Mouse (Mus musculus) liver, adult 2 months (tissue): Measurements from ENCODE around the gene Gm20696. TPM values are rescaled to one million over a fixed set of nuclear protein-coding genes. Genes with fewer than 3 reads are reported as not detected.

Source experiments
- DNase-seq: peaks from one replicate; pipeline ENCODE4 v3.0.0-alpha.2; 2011; ENCODE audit warnings: low read depth, low spot score; ENCODE audit errors: extremely low read depth
- H3K27ac ChIP-seq: fragments of 200-500 bp; replicated peaks from 2 replicates; pipeline ENCODE4 v1.5.1; 2012; ENCODE audit warnings: low read depth, mild to moderate bottlenecking, control low read depth, inconsistent platforms, low read length; ENCODE audit not compliant: insufficient read depth
- H3K27me3 ChIP-seq: fragments of 200-500 bp; 2 replicates; pipeline ENCODE4 v1.6.1; 2012; ENCODE audit warnings: mild to moderate bottlenecking, moderate library complexity, low read length, inconsistent platforms; ENCODE audit not compliant: control insufficient read depth, insufficient read depth
- H3K36me3 ChIP-seq: fragments of 200-500 bp; 2 replicates; pipeline ENCODE4 v1.6.1; 2012; ENCODE audit warnings: low read length, inconsistent platforms; ENCODE audit not compliant: control insufficient read depth, insufficient read depth
- H3K4me1 ChIP-seq: fragments of 200-500 bp; 2 replicates; pipeline ENCODE4 v1.6.1; 2011; ENCODE audit warnings: low read length; ENCODE audit not compliant: control insufficient read depth, insufficient read depth
- H3K4me3 ChIP-seq: fragments of 200-500 bp; 2 replicates; pipeline ENCODE4 v1.5.1; 2011; ENCODE audit warnings: low read depth, mild to moderate bottlenecking, control low read depth, low read length, moderate library complexity; ENCODE audit not compliant: insufficient read depth
- H3K79me2 ChIP-seq: fragments of 200-500 bp; 2 replicates; pipeline ENCODE4 v1.6.1; 2012; ENCODE audit warnings: inconsistent platforms, mild to moderate bottlenecking, low read length, moderate library complexity; ENCODE audit not compliant: control insufficient read depth, insufficient read depth
- H3K9ac ChIP-seq: fragments of 200-500 bp; 2 replicates; pipeline ENCODE4 v1.6.1; 2012; ENCODE audit warnings: low read depth, mild to moderate bottlenecking, control low read depth, inconsistent platforms, low read length
- CTCF ChIP-seq: fragments of 200-500 bp; IDR thresholded peaks from 2 replicates; pipeline ENCODE4 v1.5.1; 2011; ENCODE audit warnings: low read depth, low read length, control low read depth
- POLR2A ChIP-seq: fragments of 200-500 bp; IDR thresholded peaks from 2 replicates; pipeline ENCODE4 v1.6.1; 2011; ENCODE audit warnings: low read length, control low read depth; ENCODE audit not compliant: insufficient read depth; ENCODE audit errors: extremely low read depth
- WGBS: fragments of 180-500 bp; shearing (Covaris S2); methylation state at CpG from one replicate; pipeline ENCODE4 v1.1.7; 2018; 5-methylcytosine and 5-hydroxymethylcytosine counted together
- polyA plus RNA-seq: library from polyadenylated mRNA; depleted of rRNA; stranded (reverse); fragments of >200 nt; gene quantifications from 2 replicates; pipeline ENCODE4 v1.2.3, GENCODE M21; 2012; rRNA removed
- total RNA-seq: library from RNA; depleted of rRNA; stranded (reverse); fragments of >200 nt; gene quantifications from 2 replicates; pipeline ENCODE4 v1.2.3, GENCODE M21; 2014; rRNA removed

Gene Gm20696
- 6.5 and 6.9 TPM in 2 replicates for total RNA-seq
- 0.02 and 0.26 TPM in 2 replicates for polyA plus RNA-seq

GRCm38 (mm10) chr6:99666318-99667171, at the start of gene Gm20696, which contains the start of gene Eif4e3:
TSS of gene Gm20696 (minus strand) at chr6:99666797.
TSS of gene Eif4e3 (minus strand) at chr6:99666771.
- H3K36me3 ChIP-seq, result no peaks in the 10 kb centered on the region
- H3K79me2 ChIP-seq, result no peaks in the 10 kb centered on the region; the same call in 1 of the 2 replicates
- H3K27ac ChIP-seq, result peak within 1 kb of the TSS; percentile 46
- H3K4me1 ChIP-seq, result no peaks in the 10 kb centered on the region; the same call in 1 of the 2 replicates
- WGBS, result under 1% methylated on average over 75 of the region's 75 CpGs
- DNase-seq, result peak; percentile 59
- TF ChIP-seq CTCF (no peak), POLR2A (no peak)
- H3K27me3 ChIP-seq, result no peaks in the 10 kb centered on the region
- H3K9ac ChIP-seq, result peak within 1 kb of the TSS; percentile 85
- peak within 1 kb of the TSS; percentile 87 for H3K4me3 ChIP-seq

GRCm38 (mm10) chr6:99715913-99716312, 49.3 kb upstream of the Gm20696 start:
- Histone ChIP-seq H3K27ac (no peak overlapping the region), H3K4me3 (no peak overlapping the region), H3K27me3 (0 out of 2 replicates have a peak, but pooled peaks cover 2% of the 10 kb centered on the region), H3K36me3 (no peaks in the 10 kb centered on the region), H3K4me1 (no peaks in the 10 kb centered on the region), H3K9ac (no peak overlapping the region), H3K79me2 (no peaks in the 10 kb centered on the region)
- WGBS, result 53% methylated on average over 6 of the region's 6 CpGs
- no peak for TF ChIP-seq POLR2A
- TF ChIP-seq CTCF, result no peak
- DNase-seq, result no peak

GRCm38 (mm10) chr6:99715191-99715590, 48.6 kb upstream of the Gm20696 start:
- Histone ChIP-seq H3K9ac (no peak overlapping the region), H3K4me3 (no peak overlapping the region), H3K27ac (no peak overlapping the region), H3K79me2 (no peaks in the 10 kb centered on the region), H3K36me3 (no peaks in the 10 kb centered on the region), H3K4me1 (no peaks in the 10 kb centered on the region), H3K27me3 (0 out of 2 replicates have a peak, but pooled peaks cover 2% of the 10 kb centered on the region)
- TF ChIP-seq CTCF (no peak), POLR2A (no peak)
- 63% methylated on average over 6 of the region's 6 CpGs for WGBS
- DNase-seq, result no peak

- no peak for TF ChIP-seq CTCF
- no peak for TF ChIP-seq POLR2A
These were observed 46.7 kb upstream of the Gm20696 start for GRCm38 (mm10) chr6:99713256-99713655.

GRCm38 (mm10) chr6:99711576-99712101, 45.0 kb upstream of the Gm20696 start:
- TF ChIP-seq CTCF (no peak), POLR2A (no peak)
- no peaks in the 10 kb centered on the region for H3K79me2 ChIP-seq
- 63% methylated on average over 11 of the region's 11 CpGs for WGBS

More at GRCm38 (mm10) chr6:99713256-99713655, 46.7 kb upstream of the Gm20696 start:
- no peak overlapping the region for H3K9ac ChIP-seq
- no peak for DNase-seq
- no peaks in the 10 kb centered on the region for H3K36me3 ChIP-seq
- H3K27me3 ChIP-seq, result 0 out of 2 replicates have a peak, but pooled peaks cover 2% of the 10 kb centered on the region
- H3K4me3 ChIP-seq, result no peak overlapping the region
- no peaks in the 10 kb centered on the region for H3K4me1 ChIP-seq
- H3K27ac ChIP-seq, result no peak overlapping the region
- WGBS, result 79% methylated on average over 5 of the region's 5 CpGs
- no peaks in the 10 kb centered on the region for H3K79me2 ChIP-seq

More at GRCm38 (mm10) chr6:99711576-99712101, 45.0 kb upstream of the Gm20696 start:
- H3K4me1 ChIP-seq, result no peaks in the 10 kb centered on the region
- H3K9ac ChIP-seq, result no peak overlapping the region
- H3K27ac ChIP-seq, result no peak overlapping the region
- no peak overlapping the region for H3K4me3 ChIP-seq
- DNase-seq, result no peak
- H3K36me3 ChIP-seq, result no peaks in the 10 kb centered on the region
- 0 out of 2 replicates have a peak, but pooled peaks cover 2% of the 10 kb centered on the region for H3K27me3 ChIP-seq
